Mouse (Mus musculus): Measurements from ENCODE around the gene B3gnt6. TPM values are rescaled to one million over a fixed set of nuclear protein-coding genes. Genes with fewer than 3 reads are reported as not detected.
"Not testable (repeated sequence)": the region's sequence is repeated elsewhere in the genome, so short reads cannot be mapped to it uniquely, and the experiment has no call there.

B3gnt6 gene
- total and polyA plus RNA-seq, 2 experiments from 2014 or later: 1.3 to 2.0 TPM

GRCm38 (mm10) chr7:98190578-98190977 lies 8.7 kb downstream of the B3gnt6 start:
- WGBS: 95% methylated on average over 1 of the region's 1 CpGs
- Histone ChIP-seq H3K9me3 (ENCODE audit: low read length) (no peaks in the 10 kb centered on the region), H3K27ac (ENCODE audit: low read depth, low read length) (no peak overlapping the region), H3K4me3 (ENCODE audit: low read depth, low read length) (no peak overlapping the region), H3K9ac (replicated peaks; ENCODE audit: low read length, poor library complexity, severe bottlenecking) (no peak overlapping the region), H3K27me3 (ENCODE audit: insufficient read depth, low read length) (peaks cover 29% of the 10 kb centered on the region), H3K4me1 (ENCODE audit: insufficient read depth, low read length) (0 out of 2 replicates have a peak, but pooled peaks cover 7% of the 10 kb centered on the region), H3K4me2 (ENCODE audit: low read depth, low read length, poor library complexity, severe bottlenecking) (no peak overlapping the region), H3K36me3 (ENCODE audit: insufficient read depth, low read length) (no peaks in the 10 kb centered on the region)
- peak; percentile 49 for TF ChIP-seq CTCF (IDR thresholded peaks at IDR 0.05)
- ATAC-seq (ENCODE audit: low FRiP score) (no peak), DNase-seq (ENCODE audit: low spot score) (peak; percentile 31)

- ATAC-seq (ENCODE audit: low FRiP score): no peak
- H3K4me3 ChIP-seq (ENCODE audit: low read depth, low read length): no peak overlapping the region
- 45% methylated on average over 3 of the region's 3 CpGs for WGBS
Measured at GRCm38 (mm10) chr7:98189745-98190144, 9.5 kb downstream of the B3gnt6 start.

GRCm38 (mm10) chr7:98188680-98189079 lies 10.6 kb downstream of the B3gnt6 start:
- H3K4me2 ChIP-seq (ENCODE audit: low read depth, low read length, poor library complexity, severe bottlenecking): no peak overlapping the region
- ATAC-seq (ENCODE audit: low FRiP score) (no peak), DNase-seq (ENCODE audit: low spot score) (no peak)
- no peaks in the 10 kb centered on the region for H3K36me3 ChIP-seq (ENCODE audit: insufficient read depth, low read length)
- H3K9ac ChIP-seq (replicated peaks; ENCODE audit: low read length, poor library complexity, severe bottlenecking): no peak overlapping the region
- 96% methylated on average over 2 of the region's 2 CpGs for WGBS
- H3K27me3 ChIP-seq (ENCODE audit: insufficient read depth, low read length): peaks cover 24% of the 10 kb centered on the region
- H3K4me1 ChIP-seq (ENCODE audit: insufficient read depth, low read length): 0 out of 2 replicates have a peak, but pooled peaks cover 3% of the 10 kb centered on the region
- no peak overlapping the region for H3K27ac ChIP-seq (ENCODE audit: low read depth, low read length)
- H3K9me3 ChIP-seq (ENCODE audit: low read length): no peaks in the 10 kb centered on the region
- no peak for TF ChIP-seq CTCF (IDR thresholded peaks at IDR 0.05)
- no peak overlapping the region for H3K4me3 ChIP-seq (ENCODE audit: low read depth, low read length)

More at GRCm38 (mm10) chr7:98189745-98190144, 9.5 kb downstream of the B3gnt6 start:
- Histone ChIP-seq H3K36me3 (ENCODE audit: insufficient read depth, low read length) (no peaks in the 10 kb centered on the region), H3K27ac (ENCODE audit: low read depth, low read length) (no peak overlapping the region), H3K4me1 (ENCODE audit: insufficient read depth, low read length) (0 out of 2 replicates have a peak, but pooled peaks cover 7% of the 10 kb centered on the region), H3K9me3 (ENCODE audit: low read length) (no peaks in the 10 kb centered on the region), H3K27me3 (ENCODE audit: insufficient read depth, low read length) (peaks cover 24% of the 10 kb centered on the region), H3K9ac (replicated peaks; ENCODE audit: low read length, poor library complexity, severe bottlenecking) (no peak overlapping the region), H3K4me2 (ENCODE audit: low read depth, low read length, poor library complexity, severe bottlenecking) (no peak overlapping the region)
- no peak for DNase-seq (ENCODE audit: low spot score)
- TF ChIP-seq CTCF (IDR thresholded peaks at IDR 0.05): no peak

GRCm38 (mm10) chr7:98188238-98188637 lies 11.0 kb downstream of the B3gnt6 start:
- Histone ChIP-seq H3K27me3 (ENCODE audit: insufficient read depth, low read length) (peaks cover 24% of the 10 kb centered on the region), H3K9me3 (ENCODE audit: low read length) (no peaks in the 10 kb centered on the region), H3K4me1 (ENCODE audit: insufficient read depth, low read length) (no peaks in the 10 kb centered on the region), H3K9ac (replicated peaks; ENCODE audit: low read length, poor library complexity, severe bottlenecking) (no peak overlapping the region), H3K4me3 (ENCODE audit: low read depth, low read length) (no peak overlapping the region), H3K4me2 (ENCODE audit: low read depth, low read length, poor library complexity, severe bottlenecking) (no peak overlapping the region), H3K36me3 (ENCODE audit: insufficient read depth, low read length) (no peaks in the 10 kb centered on the region), H3K27ac (ENCODE audit: low read depth, low read length) (no peak overlapping the region)
- TF ChIP-seq CTCF (IDR thresholded peaks at IDR 0.05): no peak
- WGBS: 99% methylated on average over 2 of the region's 2 CpGs
- no peak for ATAC-seq (ENCODE audit: low FRiP score)
- no peak for DNase-seq (ENCODE audit: low spot score)

GRCm38 (mm10) chr7:98187332-98187731 lies 11.9 kb downstream of the B3gnt6 start:
- H3K36me3 ChIP-seq (ENCODE audit: insufficient read depth, low read length); H3K9me3 ChIP-seq (ENCODE audit: low read length); H3K4me3 ChIP-seq (ENCODE audit: low read depth, low read length); H3K27ac ChIP-seq (ENCODE audit: low read depth, low read length); ATAC-seq (ENCODE audit: low FRiP score); H3K4me1 ChIP-seq (ENCODE audit: insufficient read depth, low read length); H3K4me2 ChIP-seq (ENCODE audit: low read depth, low read length, poor library complexity, severe bottlenecking); H3K9ac ChIP-seq (replicated peaks; ENCODE audit: low read length, poor library complexity, severe bottlenecking); DNase-seq (ENCODE audit: low spot score): not testable (repeated sequence)
- H3K27me3 ChIP-seq (ENCODE audit: insufficient read depth, low read length): peaks cover 15% of the 10 kb centered on the region
- WGBS: 68% methylated on average over 3 of the region's 3 CpGs

GRCm38 (mm10) chr7:98186637-98187036 lies 12.6 kb downstream of the B3gnt6 start:
- Histone ChIP-seq H3K9me3 (ENCODE audit: low read length) (no peaks in the 10 kb centered on the region), H3K4me2 (ENCODE audit: low read depth, low read length, poor library complexity, severe bottlenecking) (no peak overlapping the region), H3K4me3 (ENCODE audit: low read depth, low read length) (no peak overlapping the region), H3K4me1 (ENCODE audit: insufficient read depth, low read length) (no peaks in the 10 kb centered on the region), H3K27me3 (ENCODE audit: insufficient read depth, low read length) (peaks cover 8% of the 10 kb centered on the region), H3K9ac (replicated peaks; ENCODE audit: low read length, poor library complexity, severe bottlenecking) (no peak overlapping the region), H3K36me3 (ENCODE audit: insufficient read depth, low read length) (no peaks in the 10 kb centered on the region), H3K27ac (ENCODE audit: low read depth, low read length) (no peak overlapping the region)
- TF ChIP-seq CTCF (IDR thresholded peaks at IDR 0.05): no peak
- ATAC-seq (ENCODE audit: low FRiP score) (peak; percentile 63; the same call in 1 of the 2 replicates), DNase-seq (ENCODE audit: low spot score) (peak; percentile 70)
- WGBS: 27% methylated on average over 8 of the region's 8 CpGs

Data from midbrain, postnatal 0 days (tissue).